Mouse (Mus musculus) heart, adult 18-20 months (tissue): ENCODE measurements around the gene Rnf150. TPM values are rescaled to one million over a fixed set of nuclear protein-coding genes. Genes with fewer than 3 reads are reported as not detected.
A peak's percentile ranks its signal among the peaks of the same experiment; 100 is the strongest.

Source experiments
- DNase-seq, 2 experiments: peaks; one replicate each; pipeline ENCODE4 v3.0.0; 2021 to 2022; ENCODE audit warnings: mixed read lengths in 1 of 2
- total RNA-seq, 2 experiments: library from RNA; stranded (reverse); gene quantifications; 2 replicates each; pipeline ENCODE4 v1.2.3; 2021

Gene Rnf150
- total RNA-seq, 2 experiments from 2014 or later = 14.7 to 15.1 TPM

DNA sequence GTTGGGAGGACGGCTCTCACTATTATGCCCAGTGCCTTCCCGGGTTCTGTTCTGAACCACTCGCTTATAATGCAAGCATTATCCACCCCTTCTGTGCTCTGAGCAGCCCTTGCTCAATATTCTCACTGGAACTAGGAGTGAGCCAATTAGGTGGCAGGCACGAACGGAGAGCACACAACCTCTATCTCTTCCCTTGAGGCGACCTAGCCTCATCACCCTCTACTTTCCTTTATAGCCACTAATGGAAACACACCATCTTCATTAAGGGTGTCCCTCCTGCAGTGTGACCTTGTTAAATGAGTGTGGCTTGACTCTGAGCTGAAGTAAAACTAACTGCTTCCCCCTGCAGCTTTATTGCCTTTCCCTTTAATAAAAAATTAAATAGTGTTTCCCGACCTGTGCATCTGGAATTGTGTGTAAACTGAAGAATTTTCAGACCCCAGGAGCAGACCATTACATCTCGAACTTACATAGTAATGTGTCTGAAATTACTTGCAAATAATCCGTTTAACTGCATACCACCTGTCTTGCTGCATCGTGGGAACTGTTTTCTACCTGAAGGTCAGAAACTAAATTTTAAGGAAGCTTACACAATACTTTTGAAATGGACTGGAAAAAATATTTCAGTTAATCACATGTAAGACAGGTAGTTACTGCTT, 26.0 kb downstream of the Rnf150 start:
- no peak for DNase-seq

GRCm38 (mm10) chr8:82895091-82895490, 31.9 kb downstream of the Rnf150 start:
- no peak for DNase-seq

DNA sequence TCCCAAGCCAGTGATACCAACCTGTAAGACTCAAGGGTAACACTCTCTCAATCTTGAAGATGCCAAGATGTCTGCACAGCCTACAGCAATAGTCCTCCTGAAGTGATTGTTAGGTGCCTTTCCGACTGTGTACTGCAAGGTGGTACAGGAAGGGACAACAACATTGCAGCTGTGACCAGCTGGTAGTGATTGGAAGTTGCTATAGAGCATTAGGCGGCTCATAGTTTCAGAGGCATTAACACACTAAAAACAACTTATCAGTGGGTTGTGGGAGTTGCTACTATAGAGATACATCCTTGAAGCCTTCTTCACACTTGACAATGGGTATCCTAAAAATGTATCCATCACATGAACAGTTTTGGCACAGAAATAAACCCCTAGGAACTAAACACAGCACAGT, 33.6 kb downstream of the Rnf150 start:
- DNase-seq = peak in 1 of 2 experiments; percentile 1

DNA sequence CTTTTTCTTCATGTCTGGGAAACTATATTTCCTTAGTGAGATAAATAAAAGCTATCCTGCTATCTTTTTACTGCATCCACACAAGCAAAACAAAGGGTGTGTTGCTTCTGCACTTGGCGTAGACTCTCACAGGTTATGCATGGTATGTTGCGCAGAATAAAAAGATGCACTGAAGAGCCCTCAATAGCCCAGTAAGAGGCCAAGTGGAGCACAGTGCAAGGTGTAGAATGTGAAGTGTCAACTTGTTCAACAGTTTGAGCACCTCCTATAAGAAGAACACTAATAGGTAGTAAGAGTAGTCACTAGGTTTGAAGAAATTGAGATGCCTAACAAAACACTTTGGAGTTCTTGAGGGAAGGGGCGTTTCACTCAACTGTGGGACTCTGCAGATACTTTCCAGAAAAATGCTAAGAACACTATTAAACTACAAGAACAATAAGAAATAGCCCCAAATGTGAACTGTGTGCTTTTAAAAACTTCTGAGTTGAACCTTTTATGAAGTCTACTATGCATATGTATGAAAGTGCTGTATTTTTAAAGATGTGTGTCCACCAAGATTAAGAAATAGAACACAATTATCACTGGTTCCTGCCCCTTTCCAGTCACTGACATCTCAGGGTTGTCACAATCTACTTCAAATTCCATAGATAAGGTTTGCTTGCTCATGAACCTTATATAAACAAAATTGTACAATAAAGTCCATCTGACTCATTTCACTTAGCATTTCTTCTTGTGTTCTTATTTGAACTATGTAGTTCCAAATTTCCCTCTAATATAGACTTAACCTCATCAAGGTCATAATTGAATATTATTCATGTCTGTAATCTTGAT, 34.7 kb downstream of the Rnf150 start:
- DNase-seq = no peak

GRCm38 (mm10) chr8:82898459-82898841, 35.3 kb downstream of the Rnf150 start:
- no peak for DNase-seq

DNA sequence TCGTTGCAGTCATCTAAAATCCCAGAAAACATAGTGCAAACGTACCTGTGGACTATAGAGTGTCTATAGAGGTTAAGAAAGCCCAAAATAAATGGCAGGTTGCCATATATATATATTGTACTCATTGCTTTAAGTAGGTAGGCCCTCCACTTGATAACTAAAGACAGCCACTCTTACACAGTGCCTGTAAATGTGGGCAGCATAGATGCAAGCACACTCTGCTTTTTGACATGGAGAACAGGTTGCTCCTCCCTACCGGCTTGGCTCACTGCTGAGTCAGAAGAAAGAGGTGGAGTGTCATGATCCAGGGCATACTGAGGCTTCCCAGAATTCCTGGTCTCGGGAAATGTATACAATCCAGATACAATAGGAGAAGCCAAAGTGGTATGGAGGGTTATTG, 37.8 kb downstream of the Rnf150 start:
- no peak for DNase-seq

DNA sequence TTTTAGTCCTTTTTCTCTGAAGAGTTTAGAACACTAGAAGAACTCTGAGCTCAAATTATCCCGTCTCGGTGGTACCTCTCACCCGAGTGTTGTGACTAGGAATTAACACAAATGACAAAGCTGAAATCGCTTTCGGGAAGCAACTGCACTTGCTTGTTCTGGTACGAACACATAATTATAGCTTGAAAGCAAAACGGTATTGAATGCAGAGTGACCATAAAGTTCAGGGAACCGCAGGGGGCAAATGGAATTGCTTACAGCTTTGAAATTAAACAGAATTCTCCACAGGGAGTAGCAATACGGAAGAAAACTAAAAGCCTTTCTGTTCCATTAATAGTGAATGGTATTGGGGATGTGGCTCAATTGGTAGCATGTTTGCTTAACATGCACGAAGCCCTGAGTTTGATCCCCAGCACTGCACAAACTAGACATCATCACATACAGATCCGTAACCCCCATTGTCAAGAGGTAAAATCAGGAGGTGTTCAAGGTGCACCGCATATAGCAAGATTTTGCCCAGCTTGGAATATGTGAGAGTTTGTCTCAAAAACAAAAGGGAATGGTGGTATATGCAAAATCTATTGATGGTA, 38.5 kb downstream of the Rnf150 start:
- no peak for DNase-seq

DNA sequence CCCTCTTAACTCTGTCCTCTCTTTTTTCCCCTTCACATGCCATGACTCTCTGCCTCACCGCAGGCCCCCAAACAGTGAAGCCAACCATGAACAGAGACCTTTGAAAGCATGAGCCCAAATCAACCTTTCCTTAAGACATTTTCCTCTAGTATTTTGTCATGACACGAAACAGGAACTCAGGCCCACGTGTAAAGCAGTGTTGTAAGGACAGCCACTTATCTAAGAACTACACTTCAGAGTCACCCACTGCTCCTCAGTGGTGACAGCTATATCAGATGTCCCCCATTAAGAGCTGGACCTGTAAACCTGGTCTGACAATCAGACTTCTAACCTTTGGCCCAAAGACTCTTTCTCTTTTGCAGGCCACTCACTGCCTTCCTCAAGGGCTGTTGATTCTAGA, 40.3 kb downstream of the Rnf150 start:
- DNase-seq = no peak

DNA sequence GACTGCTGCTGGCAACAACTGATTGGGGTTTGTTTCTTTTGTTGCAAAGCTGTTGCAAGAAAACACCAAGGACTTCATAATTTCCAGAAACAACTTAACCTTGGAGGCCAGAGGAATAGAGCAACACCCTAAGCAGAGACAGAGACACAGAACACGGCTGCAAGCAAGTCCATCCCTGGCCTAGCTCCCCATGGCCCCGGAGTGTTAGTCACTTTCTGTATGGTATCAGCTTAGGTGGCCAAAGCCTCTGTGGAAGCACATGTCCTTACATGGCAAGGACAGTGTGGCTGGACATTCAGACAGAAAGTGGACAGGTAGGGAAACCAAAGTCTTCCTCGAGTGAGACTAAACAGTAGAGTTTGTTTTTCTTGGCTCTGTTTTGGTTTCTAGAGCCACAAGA, 44.1 kb downstream of the Rnf150 start:
- DNase-seq = no peak

DNA sequence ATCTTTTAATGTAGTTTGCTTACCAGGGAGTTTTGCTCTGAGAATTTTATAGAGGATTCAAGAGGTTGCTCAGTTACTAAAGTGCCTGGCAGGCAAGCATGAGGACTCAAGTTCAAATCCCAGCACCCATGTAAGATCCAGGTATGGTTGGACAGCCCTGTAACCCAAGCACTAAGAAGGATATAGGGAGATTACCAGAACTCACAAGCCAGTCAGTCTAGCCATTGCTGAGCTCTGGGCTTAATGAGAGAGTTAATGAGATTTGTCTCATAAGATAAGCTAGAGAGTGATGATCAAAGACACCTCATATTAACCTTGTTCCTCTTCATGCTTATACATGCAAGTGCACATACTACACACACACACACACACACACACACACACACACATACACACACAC, 48.3 kb downstream of the Rnf150 start:
- DNase-seq = no peak

GRCm38 (mm10) chr8:82912282-82912681, 49.1 kb downstream of the Rnf150 start:
- no peak for DNase-seq

DNA sequence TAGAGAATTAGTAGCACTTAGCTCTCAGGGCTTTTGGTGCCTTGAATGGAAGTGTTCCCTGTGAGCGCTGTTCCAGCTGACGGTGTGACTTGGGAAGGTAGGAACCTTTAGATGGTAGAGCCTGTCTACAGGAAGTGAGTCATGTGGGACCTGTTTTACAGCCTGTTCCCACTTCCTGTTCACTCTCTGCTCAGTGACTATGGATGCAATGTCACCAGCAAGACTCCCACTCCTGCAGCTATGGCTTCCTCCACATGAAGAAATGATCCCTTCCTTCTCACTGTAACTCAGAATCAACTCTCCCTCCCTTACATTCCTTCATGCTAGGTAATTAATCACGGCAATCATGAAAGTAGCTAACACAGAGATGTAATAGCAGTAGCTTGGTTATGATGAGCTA, 51.4 kb downstream of the Rnf150 start:
- no peak for DNase-seq

DNA sequence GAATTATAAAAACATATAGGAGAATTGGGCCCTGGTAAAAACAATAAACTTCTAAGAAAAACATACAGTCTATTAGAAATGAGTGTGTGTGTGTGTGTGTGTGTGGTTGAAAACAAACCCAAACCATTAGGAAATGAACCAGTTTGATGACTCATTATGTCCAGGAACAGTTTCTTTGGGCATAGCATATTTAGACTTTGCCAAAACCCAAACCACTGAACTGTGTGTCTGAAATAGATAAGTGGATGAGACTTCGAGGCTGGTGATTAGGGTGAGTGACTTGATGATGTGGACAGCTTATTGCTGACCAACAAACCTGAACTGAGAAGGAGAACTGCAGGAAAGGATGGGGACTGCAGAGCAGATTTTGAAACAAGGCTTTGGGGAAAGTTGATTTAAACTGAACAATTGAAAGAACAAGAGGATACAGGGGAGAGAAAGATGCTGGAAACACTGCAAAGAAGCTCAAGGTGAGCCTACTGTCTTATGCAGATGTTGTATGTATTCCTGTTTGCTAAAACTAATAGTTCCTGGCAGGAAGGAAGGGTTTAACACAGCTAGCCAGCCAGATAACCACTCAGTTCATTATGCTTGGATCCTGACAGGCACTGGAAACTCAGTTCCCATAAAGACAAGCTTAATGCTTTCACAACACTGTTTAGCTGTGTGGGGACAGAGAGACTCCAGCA, 53.8 kb downstream of the Rnf150 start:
- no peak for DNase-seq

DNA sequence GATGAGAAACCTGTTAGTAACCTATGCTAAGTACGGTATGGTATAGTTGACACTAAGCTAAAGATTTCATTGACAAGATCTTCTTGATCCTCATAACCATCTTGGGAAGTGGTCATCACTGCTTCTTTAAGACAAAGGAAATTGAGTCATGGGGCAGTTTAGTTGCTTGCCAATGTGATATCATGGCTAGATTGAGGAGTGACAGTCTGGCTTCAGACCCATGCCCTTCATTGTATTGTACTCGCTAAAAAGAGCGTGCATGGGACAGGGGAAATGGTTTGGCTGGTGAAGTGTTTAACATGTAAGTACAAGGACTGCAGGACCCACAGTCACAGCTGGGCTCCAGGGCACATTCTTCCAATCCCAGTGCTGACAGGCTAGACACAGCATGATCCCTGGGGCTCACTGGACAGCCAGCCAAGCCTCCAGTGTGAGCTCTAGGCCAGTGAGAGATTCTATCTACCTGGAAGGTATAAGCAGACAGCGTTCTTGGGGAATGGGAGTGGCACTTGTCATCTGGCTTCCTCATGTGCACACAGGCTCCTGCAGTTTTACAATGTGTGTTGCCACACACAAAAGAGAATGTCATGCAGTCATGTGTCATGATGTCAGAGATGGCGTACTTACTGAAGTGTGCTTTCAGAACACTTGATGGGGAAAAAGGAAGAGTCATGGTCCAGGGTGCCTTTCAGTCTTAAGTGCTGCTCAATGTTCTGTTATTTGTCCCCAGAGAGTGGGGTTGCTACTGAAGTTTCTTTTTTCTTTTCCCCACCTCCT, 54.6 kb downstream of the Rnf150 start:
- DNase-seq = peak in 1 of 2 experiments; percentile 13

DNA sequence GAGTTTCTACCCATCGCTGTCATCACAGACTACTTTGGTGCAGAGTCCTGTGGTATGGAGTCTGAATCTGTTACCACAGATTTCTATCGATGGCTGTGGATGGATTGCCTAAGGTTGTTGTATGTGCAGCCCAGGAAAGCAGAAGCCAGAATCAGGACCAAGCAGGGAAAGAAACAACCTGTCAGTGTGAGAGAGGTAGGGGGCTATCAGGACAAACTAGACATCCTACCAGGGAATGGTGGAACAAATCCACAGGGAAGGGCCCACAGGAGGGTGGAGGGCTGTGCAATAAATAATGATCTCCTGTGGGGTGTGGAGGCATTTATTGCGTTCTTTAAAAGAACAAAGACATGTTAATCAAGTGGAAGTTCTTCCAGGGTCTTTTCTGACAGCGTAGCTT, 56.5 kb downstream of the Rnf150 start:
- no peak for DNase-seq

GRCm38 (mm10) chr8:82920124-82920523, 57.0 kb downstream of the Rnf150 start:
- DNase-seq = no peak

- DNase-seq = no peak
Measured at GRCm38 (mm10) chr8:82925286-82925685, 62.1 kb downstream of the Rnf150 start.

GRCm38 (mm10) chr8:82926518-82926917, 63.4 kb downstream of the Rnf150 start:
- no peak for DNase-seq

- DNase-seq = no peak
Measured at GRCm38 (mm10) chr8:82931554-82931953, 68.4 kb downstream of the Rnf150 start.

- no peak for DNase-seq
Measured at GRCm38 (mm10) chr8:82936162-82936561, 73.0 kb downstream of the Rnf150 start.

- peak; percentile 32 to 38 for DNase-seq
Measured at GRCm38 (mm10) chr8:82936866-82937265, 73.7 kb downstream of the Rnf150 start.

DNA sequence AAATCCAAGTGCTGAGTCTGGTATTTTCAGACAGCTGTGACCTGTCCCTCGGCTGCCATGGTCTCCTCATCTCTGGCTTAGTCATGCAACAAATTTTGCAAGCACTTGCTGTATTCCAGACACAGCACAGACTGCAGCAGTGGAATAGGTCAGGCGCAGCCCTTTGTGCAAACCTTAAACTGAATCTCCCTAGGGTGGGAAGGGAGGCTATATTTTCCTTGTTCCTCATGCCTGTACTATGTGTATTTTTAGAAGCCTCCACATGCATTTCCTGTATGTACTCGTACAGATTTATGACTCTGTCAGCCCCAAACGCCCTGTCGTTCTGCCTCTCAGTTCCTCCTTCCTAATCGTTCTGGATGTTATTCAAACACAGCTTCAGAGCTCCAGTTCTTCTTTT, 76.8 kb downstream of the Rnf150 start:
- peak; percentile 69 to 81 for DNase-seq
